Mouse (Mus musculus) CH12.LX (cell line): ENCODE results near the gene Il17rb. TPM values are rescaled to one million over a fixed set of nuclear protein-coding genes. Genes with fewer than 3 reads are reported as not detected.

Source experiments
- DNase-seq: peaks from one replicate; pipeline ENCODE4 v3.0.0-alpha.2; 2013; ENCODE audit errors: extremely low read depth
- H3K27ac ChIP-seq: 2 replicates; pipeline ENCODE4 v1.5.1; 2012; ENCODE audit warnings: low read depth, mild to moderate bottlenecking, control low read depth, moderate library complexity; ENCODE audit not compliant: insufficient read depth
- H3K27me3 ChIP-seq: replicated peaks from 2 replicates; pipeline ENCODE3; 2012; ENCODE audit warnings: inconsistent platforms
- H3K36me3 ChIP-seq, 2 experiments: replicated peaks in 1 of 2; 2 replicates each; pipeline versions ENCODE3 to v1.6.1; 2012; ENCODE audit warnings: inconsistent platforms in 1 of 2, low read length in 1 of 2, mild to moderate bottlenecking in 1 of 2, mixed read lengths in 1 of 2, moderate library complexity in 1 of 2; ENCODE audit not compliant: control insufficient read depth in 1 of 2, insufficient read depth in 1 of 2
- H3K4me1 ChIP-seq, 2 experiments: 2 replicates each; pipeline ENCODE4 v1.6.1; 2012; ENCODE audit warnings: inconsistent platforms in 1 of 2, moderate library complexity in 1 of 2; ENCODE audit not compliant: insufficient read depth in 2 of 2, control insufficient read depth in 1 of 2
- H3K4me2 ChIP-seq: 2 replicates; pipeline ENCODE4 v1.6.1; 2012; ENCODE audit warnings: low read depth, mild to moderate bottlenecking, control low read depth; ENCODE audit not compliant: poor library complexity, insufficient read depth, severe bottlenecking
- H3K4me3 ChIP-seq, 3 experiments: fragments of 150-350 bp in 1 of 3; sonication (generic) in 1 of 3; replicated peaks in 1 of 3; 2 replicates each; pipeline versions ENCODE3 to v1.5.1; 2011 to 2012; ENCODE audit warnings: low read depth in 2 of 3, low read length in 2 of 3, mild to moderate bottlenecking in 2 of 3, moderate library complexity in 2 of 3, control low read depth in 1 of 3, improper control_type of control experiment in 1 of 3, inconsistent platforms in 1 of 3, mixed read lengths in 1 of 3; ENCODE audit not compliant: poor library complexity in 1 of 3
- H3K79me2 ChIP-seq: replicated peaks from 2 replicates; pipeline ENCODE4 v1.6.1; 2012; ENCODE audit warnings: mild to moderate bottlenecking, moderate library complexity; ENCODE audit not compliant: control insufficient read depth, poor library complexity, insufficient read depth, severe bottlenecking; ENCODE audit errors: extremely low read depth
- H3K9ac ChIP-seq: 2 replicates; pipeline ENCODE4 v1.6.1; 2012; ENCODE audit warnings: low read depth, mild to moderate bottlenecking, control low read depth, moderate library complexity; ENCODE audit not compliant: insufficient read depth
- H3K9me3 ChIP-seq: replicated peaks from 2 replicates; pipeline ENCODE3; 2012; ENCODE audit warnings: low read length, inconsistent platforms, mixed read lengths
- BHLHE40 ChIP-seq: IDR thresholded peaks from 2 replicates; pipeline ENCODE4 v1.6.1; 2011; ENCODE audit warnings: mild to moderate bottlenecking, low read depth, low read length, improper control_type of control experiment
- CHD1 ChIP-seq: IDR thresholded peaks from 2 replicates; pipeline ENCODE4 v1.6.1; 2012; ENCODE audit warnings: low read depth, low read length, improper control_type of control experiment, inconsistent platforms
- CHD2 ChIP-seq: IDR thresholded peaks from 2 replicates; pipeline ENCODE4 v1.6.1; 2011; ENCODE audit warnings: low read length, improper control_type of control experiment
- CTCF ChIP-seq, 2 experiments: IDR thresholded peaks in 1 of 2; conservative IDR thresholded peaks in 1 of 2; 2 replicates each; pipeline ENCODE4 v1.5.1; 2011 to 2012; ENCODE audit warnings: low read depth in 2 of 2, low read length in 2 of 2, improper control_type of control experiment in 1 of 2, inconsistent platforms in 1 of 2, mild to moderate bottlenecking in 1 of 2, moderate library complexity in 1 of 2
- ELF1 ChIP-seq: IDR thresholded peaks from 2 replicates; pipeline ENCODE4 v1.6.1; 2014; ENCODE audit warnings: low read depth, mild to moderate bottlenecking, inconsistent platforms, low read length, improper control_type of control experiment
- EP300 ChIP-seq: IDR thresholded peaks from 2 replicates; pipeline ENCODE4 v1.6.1; 2011; ENCODE audit warnings: low read length, improper control_type of control experiment
- ETS1 ChIP-seq: conservative IDR thresholded peaks from 2 replicates; pipeline ENCODE4 v1.6.1; 2012; ENCODE audit warnings: low read depth, mild to moderate bottlenecking, inconsistent platforms, low read length, improper control_type of control experiment, moderate library complexity
- GABPA ChIP-seq: IDR thresholded peaks from 2 replicates; pipeline ENCODE4 v1.6.1; 2012; ENCODE audit warnings: low read depth, low read length, improper control_type of control experiment, inconsistent platforms; ENCODE audit not compliant: insufficient replicate concordance
- HCFC1 ChIP-seq: IDR thresholded peaks from 2 replicates; pipeline ENCODE4 v1.6.1; 2012; ENCODE audit warnings: low read depth, mild to moderate bottlenecking, inconsistent platforms, low read length, improper control_type of control experiment
- JUND ChIP-seq: conservative IDR thresholded peaks from 2 replicates; pipeline ENCODE4 v1.6.1; 2011; ENCODE audit warnings: low read depth, low read length, improper control_type of control experiment
- MAFK ChIP-seq: IDR thresholded peaks from 2 replicates; pipeline ENCODE4 v1.6.1; 2011; ENCODE audit warnings: low read length, improper control_type of control experiment; ENCODE audit not compliant: insufficient replicate concordance
- MAZ ChIP-seq: IDR thresholded peaks from 2 replicates; pipeline ENCODE4 v1.6.1; 2012; ENCODE audit warnings: low read depth, mild to moderate bottlenecking, inconsistent platforms, low read length, improper control_type of control experiment, moderate library complexity
- MEF2A ChIP-seq: IDR thresholded peaks from 2 replicates; pipeline ENCODE4 v1.6.1; 2014; ENCODE audit warnings: low read depth, mild to moderate bottlenecking, inconsistent platforms, low read length, improper control_type of control experiment, borderline replicate concordance
- MXI1 ChIP-seq: IDR thresholded peaks from 2 replicates; pipeline ENCODE4 v1.6.1; 2011; ENCODE audit warnings: mild to moderate bottlenecking, low read depth, low read length, improper control_type of control experiment
- NELFE ChIP-seq: IDR thresholded peaks from 2 replicates; pipeline ENCODE4 v1.6.1; 2011; ENCODE audit warnings: low read depth, low read length, improper control_type of control experiment
- NRF1 ChIP-seq: IDR thresholded peaks from 2 replicates; pipeline ENCODE4 v1.6.1; 2014; ENCODE audit warnings: low read depth, mild to moderate bottlenecking, inconsistent platforms, low read length, improper control_type of control experiment, moderate library complexity
- POLR2A ChIP-seq: IDR thresholded peaks from 2 replicates; pipeline ENCODE4 v1.6.1; 2011; ENCODE audit warnings: low read depth, mild to moderate bottlenecking, improper control_type of control experiment, low read length
- RAD21 ChIP-seq: IDR thresholded peaks from 2 replicates; pipeline ENCODE4 v1.6.1; 2011; ENCODE audit warnings: low read depth, mild to moderate bottlenecking, low read length, improper control_type of control experiment, moderate library complexity
- SIN3A ChIP-seq: IDR thresholded peaks from 2 replicates; pipeline ENCODE4 v1.6.1; 2012; ENCODE audit warnings: low read length, improper control_type of control experiment, inconsistent platforms
- SMC3 ChIP-seq: IDR thresholded peaks from 2 replicates; pipeline ENCODE4 v1.6.1; 2011; ENCODE audit warnings: low read depth, low read length, improper control_type of control experiment
- TBP ChIP-seq: conservative IDR thresholded peaks from 2 replicates; pipeline ENCODE4 v1.6.1; 2011; ENCODE audit warnings: low read depth, low read length, improper control_type of control experiment
- USF2 ChIP-seq: conservative IDR thresholded peaks from 2 replicates; pipeline ENCODE4 v1.6.1; 2011; ENCODE audit warnings: low read depth, low read length, improper control_type of control experiment
- ZC3H11A ChIP-seq: IDR thresholded peaks from 2 replicates; pipeline ENCODE4 v1.6.1; 2012; ENCODE audit warnings: low read depth, mild to moderate bottlenecking, inconsistent platforms, low read length, improper control_type of control experiment
- ZKSCAN1 ChIP-seq: IDR thresholded peaks from 2 replicates; pipeline ENCODE4 v1.6.1; 2012; ENCODE audit warnings: low read depth, inconsistent platforms, low read length, improper control_type of control experiment, borderline replicate concordance
- ZNF384 ChIP-seq: IDR thresholded peaks from 2 replicates; pipeline ENCODE4 v1.6.1; 2012; ENCODE audit warnings: low read depth, low read length, improper control_type of control experiment, inconsistent platforms
- dilution Hi-C: fragments of 300-500 bp; cut with MboI; formaldehyde crosslinking; loops from 2 replicates; pipeline ENCODE4 v1.14.3; 2020; ENCODE audit warnings: low sequenced_read_pairs; ENCODE audit not compliant: extremely low pct_unique_long_range_greater_than_20kb, extremely low pct_ligation_motif_present
- in situ Hi-C: fragments of 300-500 bp; cut with MboI; formaldehyde crosslinking; loops from 3 replicates; pipeline ENCODE4 v1.14.3; 2019; ENCODE audit warnings: low sequenced_read_pairs, low pct_ligation_motif_present, low pct_unique_long_range_greater_than_20kb, mixed read lengths
- polyA plus RNA-seq: library from polyadenylated mRNA; unstranded; fragments of >175 nt; gene quantifications from 2 replicates; pipeline ENCODE4 v1.2.1, GENCODE M21; 2012; ENCODE audit warnings: low read depth; ENCODE audit not compliant: insufficient read length
- total RNA-seq, 2 experiments: library from RNA; depleted of rRNA; stranded (reverse); fragments of 300-350 nt in 1 of 2; fragments of >200 nt in 1 of 2; gene quantifications; 2 replicates each; pipeline ENCODE4 v1.2.3; 2012 to 2014

Gene Il17rb
- total and polyA plus RNA-seq, 3 experiments: 5.0 to 12.9 (median 6.7) TPM

GRCm38 (mm10) chr14:29967611-29968010 is 41.1 kb downstream of the Il17rb start:
- Histone ChIP-seq H3K4me1 (peaks cover 3 to 46% of the 10 kb centered on the region in 2 experiments; a peak in 3 of 4 replicates), H3K9me3 (no peaks in the 10 kb centered on the region), H3K9ac (peak overlapping the region; percentile 95), H3K27me3 (no peaks in the 10 kb centered on the region), H3K27ac (peak overlapping the region; percentile 47; the same call in 1 of the 2 replicates), H3K4me3 (peak overlapping the region; percentile 65 to 98 (median 66)), H3K36me3 (peaks cover 19 to 38% of the 10 kb centered on the region in 2 experiments), H3K4me2 (peak overlapping the region; percentile 60), H3K79me2 (peaks cover 22% of the 10 kb centered on the region)
- dilution Hi-C loops (no loop called here), in situ Hi-C loops (no loop called here)
- DNase-seq: no peak
- no peak for TF ChIP-seq GABPA
- TF ChIP-seq USF2: no peak
- TF ChIP-seq NELFE: no peak
- no peak for TF ChIP-seq BHLHE40
- TF ChIP-seq RAD21: no peak
- TF ChIP-seq MXI1: no peak
- TF ChIP-seq ZNF384: no peak
- no peak for TF ChIP-seq SIN3A
- TF ChIP-seq POLR2A: no peak
- no peak for TF ChIP-seq MEF2A
- no peak for TF ChIP-seq NRF1
- TF ChIP-seq EP300: no peak
- no peak for TF ChIP-seq CTCF (conservative IDR thresholded peaks at IDR 0.05 in 1 of 2, IDR thresholded peaks at IDR 0.05 in 1 of 2; ENCODE audit: low read depth in 2 of 2, low read length in 2 of 2)
- no peak for TF ChIP-seq MAZ
- no peak for TF ChIP-seq CHD1
- no peak for TF ChIP-seq JUND
- TF ChIP-seq MAFK: no peak
- TF ChIP-seq CHD2: no peak
- TF ChIP-seq ZKSCAN1: no peak

GRCm38 (mm10) chr14:29957393-29957792 is 51.3 kb downstream of the Il17rb start:
- TF ChIP-seq ETS1: no peak
- TF ChIP-seq POLR2A: no peak
- no peak for TF ChIP-seq ZC3H11A
- TF ChIP-seq TBP: no peak
- TF ChIP-seq SMC3: no peak
- no peak for TF ChIP-seq EP300
- TF ChIP-seq HCFC1: no peak
- TF ChIP-seq MXI1: no peak
- TF ChIP-seq GABPA: no peak
- no peak for TF ChIP-seq MEF2A
- no peak for TF ChIP-seq JUND
- no peak for TF ChIP-seq ELF1
- no peak for TF ChIP-seq MAZ
- TF ChIP-seq BHLHE40: no peak
- no peak for TF ChIP-seq CHD2
- no peak for DNase-seq
- H3K9ac ChIP-seq: no peak overlapping the region
- no peaks in the 10 kb centered on the region for H3K4me1 ChIP-seq
- dilution Hi-C loops: no loop called here
- no peak overlapping the region for H3K27ac ChIP-seq
- H3K79me2 ChIP-seq: no peaks in the 10 kb centered on the region
- in situ Hi-C loops: no loop called here
- H3K9me3 ChIP-seq: peaks cover 2% of the 10 kb centered on the region
- H3K4me2 ChIP-seq: no peak overlapping the region
- no peaks in the 10 kb centered on the region for H3K27me3 ChIP-seq
- no peaks in the 10 kb centered on the region for H3K36me3 ChIP-seq
- no peak overlapping the region for H3K4me3 ChIP-seq
